11 mouse cellular contexts compared by ENCODE assay signal in the genomic region with DNA sequence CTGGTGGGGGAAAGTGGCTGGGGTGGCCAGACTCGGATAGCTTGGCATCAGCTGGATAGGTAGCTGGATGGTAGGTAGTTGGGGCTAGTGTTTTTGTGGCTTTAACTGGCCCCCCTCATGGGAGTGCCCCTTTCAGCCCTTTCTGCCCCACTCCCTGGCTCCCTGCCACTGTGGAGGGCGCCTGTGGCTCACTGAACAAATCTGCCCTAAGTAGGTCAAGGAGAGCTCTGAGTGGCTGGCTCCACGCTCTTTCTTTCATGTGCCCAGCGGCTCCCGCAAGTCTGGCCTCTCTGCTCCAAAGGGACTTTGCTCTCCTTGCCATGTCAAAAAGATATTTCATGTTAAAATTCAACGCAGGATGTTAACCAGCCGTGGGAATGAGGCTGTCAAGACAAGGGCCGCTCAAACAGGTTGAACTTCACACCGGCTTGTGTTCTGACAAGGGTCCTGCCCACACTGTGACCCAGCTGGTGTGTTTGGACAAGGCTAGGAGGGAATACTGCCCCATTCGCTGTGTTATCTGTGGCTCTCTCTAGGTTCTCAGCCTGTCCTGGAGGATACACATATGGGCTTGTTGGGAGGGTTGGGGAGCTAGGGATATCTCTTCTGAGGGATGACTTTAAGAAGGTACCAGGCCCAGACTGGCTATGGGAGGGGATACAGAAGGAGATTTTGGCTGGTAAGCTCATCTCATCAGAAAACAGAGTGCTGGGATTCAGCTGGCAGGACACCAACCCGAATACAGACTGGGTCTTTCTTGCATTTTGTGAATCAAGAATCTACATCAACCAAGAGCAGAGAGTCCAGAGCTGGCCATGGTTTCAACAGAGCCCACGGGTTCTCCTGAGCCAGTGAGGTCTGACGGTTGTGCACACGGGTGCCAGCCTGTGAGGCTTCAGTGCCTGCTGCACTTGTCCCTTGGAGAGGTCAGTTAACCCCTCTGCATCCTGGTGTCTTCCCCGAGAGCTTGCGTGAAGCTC. TPM values are rescaled to one million over a fixed set of nuclear protein-coding genes. Genes with fewer than 3 reads are reported as not detected.
A peak's percentile ranks its signal among the peaks of the same experiment; 100 is the strongest.
DNase-seq lines count a peak whose midpoint lies in the region; ATAC-seq lines count a peak whose summit lies in the region.
"Had no signal": no experiment of that assay in that cellular context is flagged by ENCODE, and none has a peak within 500 bp of the region (broad histone marks: within the 10 kb centered on the region; RNA-seq: fewer than 3 reads in every experiment).

No protein-coding gene starts in this region.

- peak overlapping the region; percentile 28 for H3K27ac ChIP-seq in midbrain, embryonic 16.5 days (ENCODE audit: low read length)
- no peak overlapping the region for H3K27ac ChIP-seq in midbrain, embryonic 13.5 days
- H3K27ac ChIP-seq in heart, embryonic 10.5 days, result no peak overlapping the region
- H3K27ac ChIP-seq: limb, embryonic 13.5 days had no signal

- WGBS in midbrain, embryonic 16.5 days, result 65% methylated on average over 16 of the region's 16 CpGs
- WGBS in midbrain, embryonic 13.5 days, result 75% methylated on average over 16 of the region's 16 CpGs
- 68% methylated on average over 16 of the region's 16 CpGs for WGBS in heart, embryonic 10.5 days

- no peak overlapping the region for H3K4me3 ChIP-seq in midbrain, embryonic 16.5 days (ENCODE audit: low read depth, low read length)
- no peak overlapping the region for H3K4me3 ChIP-seq in midbrain, embryonic 13.5 days (replicated peaks)
- H3K4me3 ChIP-seq in heart, embryonic 10.5 days, result no peak overlapping the region
- H3K4me3 ChIP-seq: limb, embryonic 13.5 days had no signal

- peaks cover 11% of the 10 kb centered on the region; the same call in 1 of the 2 replicates for H3K4me1 ChIP-seq in midbrain, embryonic 16.5 days (ENCODE audit: control insufficient read depth, insufficient read depth, low read length)
- H3K4me1 ChIP-seq in midbrain, embryonic 13.5 days (replicated peaks), result peaks cover 9% of the 10 kb centered on the region
- H3K4me1 ChIP-seq in heart, embryonic 10.5 days, result 0 out of 2 replicates have a peak, but pooled peaks cover 7% of the 10 kb centered on the region
- H3K4me1 ChIP-seq: limb, embryonic 13.5 days had no signal

- no peak overlapping the region for H3K4me2 ChIP-seq in midbrain, embryonic 16.5 days (ENCODE audit: low read length)
- H3K4me2 ChIP-seq in midbrain, embryonic 13.5 days (replicated peaks), result no peak overlapping the region
- H3K4me2 ChIP-seq: limb, embryonic 13.5 days had no signal

- no peaks in the 10 kb centered on the region for H3K36me3 ChIP-seq in midbrain, embryonic 16.5 days (ENCODE audit: control insufficient read depth, insufficient read depth, low read length)
- no peaks in the 10 kb centered on the region for H3K36me3 ChIP-seq in midbrain, embryonic 13.5 days
- H3K36me3 ChIP-seq in heart, embryonic 10.5 days, result no peaks in the 10 kb centered on the region
- H3K36me3 ChIP-seq: limb, embryonic 13.5 days had no signal

- H3K9ac ChIP-seq in midbrain, embryonic 16.5 days (ENCODE audit: low read depth, low read length), result no peak overlapping the region
- no peak overlapping the region for H3K9ac ChIP-seq in midbrain, embryonic 13.5 days (replicated peaks)
- H3K9ac ChIP-seq: limb, embryonic 13.5 days had no signal

- ATAC-seq in frontal cortex, adult (ENCODE audit: low TSS enrichment), result peak; percentile 33; the same call in 1 of the 2 replicates
- peak; percentile 49; the same call in 1 of the 2 replicates for ATAC-seq in midbrain, embryonic 16.5 days
- no peak for ATAC-seq in midbrain, embryonic 13.5 days

- H3K27me3 ChIP-seq in midbrain, embryonic 16.5 days (ENCODE audit: control insufficient read depth, insufficient read depth, low read depth, low read length), result no peaks in the 10 kb centered on the region
- H3K27me3 ChIP-seq in midbrain, embryonic 13.5 days, result no peaks in the 10 kb centered on the region
- peaks cover 16% of the 10 kb centered on the region for H3K27me3 ChIP-seq in heart, embryonic 10.5 days (ENCODE audit: insufficient read depth, poor library complexity, severe bottlenecking)
- H3K27me3 ChIP-seq: limb, embryonic 13.5 days had no signal

- H3K9me3 ChIP-seq in midbrain, embryonic 16.5 days (replicated peaks; ENCODE audit: control insufficient read depth, low read length, poor library complexity, severe bottlenecking), result no peaks in the 10 kb centered on the region
- H3K9me3 ChIP-seq in midbrain, embryonic 13.5 days, result no peaks in the 10 kb centered on the region
- H3K9me3 ChIP-seq in heart, embryonic 10.5 days, result no peaks in the 10 kb centered on the region

- no peak for DNase-seq in frontal cortex, postnatal 25 days (ENCODE audit: low spot score in 2 of 2)
- DNase-seq in cerebellum, postnatal 36 days, result peak; percentile 58 to 59
- DNase-seq in lung, postnatal 4 days, result peak; percentile 50 to 73
- DNase-seq in thymus, postnatal 4 days, result no peak
- no peak for DNase-seq in heart, embryonic 10.5 days (ENCODE audit: low spot score)

RNA-seq across cellular contexts. Expression of gene Slc22a12, which starts 5.9 kb away (rescaled TPM):
- polyA plus RNA-seq in midbrain, embryonic 16.5 days (2015; fragmentation: Nextera tagmentation; extraction: Ambion mirVana), result 0.11 TPM in 1 of 2 replicates, not detected in the other
- 0.19 TPM in 1 of 2 replicates, not detected in the other for polyA plus RNA-seq in midbrain, embryonic 13.5 days (2015; fragmentation: Nextera tagmentation; extraction: Ambion mirVana)
- polyA plus RNA-seq in heart, embryonic 10.5 days (2016; fragmentation: Nextera tagmentation; extraction: Ambion mirVana), result not detected in 2 replicates
- polyA plus RNA-seq: C2C12; hindbrain, embryonic 11.5 days; limb, embryonic 13.5 days had no signal

Comparison
In these comparisons a context has a peak if more than half of its experiments do, and no peak if none do; other contexts are left out.
1. DNase-seq: peak in cerebellum, postnatal 36 days (2 of 2) and lung, postnatal 4 days (2 of 2); none in frontal cortex, postnatal 25 days (0 of 2), thymus, postnatal 4 days (single experiment) and heart, embryonic 10.5 days (single experiment).